Mouse (Mus musculus) testis, adult 2 months (tissue): ENCODE measurements around the gene Tenm4.

Experiments
- CTCF ChIP-seq: fragments of 200-500 bp; IDR thresholded peaks from 2 replicates; pipeline ENCODE4 v1.5.1; 2012; ENCODE audit warnings: low read depth, mild to moderate bottlenecking, inconsistent platforms, low read length, moderate library complexity; ENCODE audit not compliant: control insufficient read depth, insufficient read depth, insufficient replicate concordance
- POLR2A ChIP-seq: fragments of 200-500 bp; IDR thresholded peaks from 2 replicates; pipeline ENCODE4 v1.6.1; 2012; ENCODE audit warnings: low read depth, mild to moderate bottlenecking, inconsistent platforms, low read length, moderate library complexity; ENCODE audit not compliant: control insufficient read depth

DNA sequence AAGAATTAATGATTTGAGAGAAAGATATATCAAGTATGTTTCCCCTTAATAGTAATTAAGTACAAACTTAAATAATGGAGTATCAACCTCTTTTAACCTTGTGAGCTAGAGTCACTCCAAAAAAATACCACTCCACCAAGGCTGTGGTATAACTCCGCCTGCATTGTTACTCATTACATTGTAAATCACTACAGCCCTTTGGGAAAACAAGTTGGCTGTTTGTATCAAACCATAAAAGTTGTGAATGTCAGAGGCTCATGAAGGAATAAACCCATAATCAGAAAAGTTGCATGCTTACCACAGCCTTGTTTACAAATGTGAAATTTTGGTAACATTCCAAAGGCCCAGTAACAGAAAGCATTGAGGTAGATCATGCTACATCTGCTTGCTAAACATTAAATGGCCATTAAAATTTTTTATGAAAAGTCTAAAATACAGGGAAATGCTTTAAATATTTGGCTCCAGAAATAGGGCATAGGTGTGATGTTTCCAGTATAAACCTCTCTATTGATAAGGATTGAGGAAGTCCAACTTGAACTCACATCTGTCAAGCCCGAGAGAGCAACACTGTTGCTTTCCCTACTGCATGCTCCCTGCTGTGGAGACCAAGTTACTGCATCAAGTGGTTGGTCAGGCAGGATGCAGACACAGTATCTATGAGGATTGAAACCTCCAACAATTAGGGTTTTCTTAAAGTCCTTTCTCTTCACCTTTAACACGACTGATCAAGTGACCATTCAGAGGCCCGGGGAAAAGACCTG, 582.5 kb downstream of the Tenm4 start:
- TF ChIP-seq POLR2A, result no peak
- no peak for TF ChIP-seq CTCF
